Mouse (Mus musculus) E14TG2a.4 (cell line): ENCODE measurements around the gene 4933414I15Rik.

Experiments
- H3K27me3 ChIP-seq: 2 replicates; pipeline ENCODE4 v1.6.1; 2014; ENCODE audit warnings: low read length, control low read depth; ENCODE audit not compliant: insufficient read depth
- H3K36me3 ChIP-seq: 2 replicates; pipeline ENCODE4 v1.6.1; 2014; ENCODE audit warnings: low read length, control low read depth; ENCODE audit not compliant: insufficient read depth
- H3K4me1 ChIP-seq: replicated peaks from 2 replicates; pipeline ENCODE4 v1.6.1; 2014; ENCODE audit warnings: low read depth, low read length, control low read depth
- H3K4me3 ChIP-seq: replicated peaks from 2 replicates; pipeline ENCODE4 v1.5.1; 2014; ENCODE audit warnings: mild to moderate bottlenecking, low read length
- H3K9me3 ChIP-seq: 2 replicates; pipeline ENCODE4 v1.6.1; 2014; ENCODE audit warnings: low read length, control low read depth
- CTCF ChIP-seq: conservative IDR thresholded peaks from 2 replicates; pipeline ENCODE4 v1.5.1; 2014; ENCODE audit warnings: low read length
- NANOG ChIP-seq: IDR thresholded peaks from 2 replicates; pipeline ENCODE4 v1.6.1; 2014; ENCODE audit warnings: borderline replicate concordance, low read length, mixed read lengths
- POU5F1 ChIP-seq: IDR thresholded peaks from 2 replicates; pipeline ENCODE4 v1.6.1; 2014; ENCODE audit warnings: low read length, borderline replicate concordance

Gene 4933414I15Rik

DNA sequence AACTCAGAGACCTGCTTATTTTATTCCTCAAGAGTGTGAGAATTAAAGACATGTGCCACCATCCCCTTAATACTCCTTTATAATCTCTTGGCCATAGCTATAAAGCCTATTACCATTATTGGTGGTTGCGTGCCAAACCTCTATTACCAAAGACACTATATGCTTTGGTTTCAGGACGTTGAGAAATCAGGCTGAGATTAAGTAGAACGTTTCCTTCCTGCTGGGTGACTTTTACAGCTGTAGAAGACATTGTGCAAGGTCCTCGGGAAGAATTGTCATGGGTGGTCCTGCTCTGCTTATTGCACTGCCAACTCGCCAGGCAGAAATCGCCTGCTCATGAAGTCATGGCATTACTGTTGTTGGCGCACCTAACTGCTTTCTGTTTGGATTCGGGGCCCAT, 5.1 kb downstream of the 4933414I15Rik start:
- Histone ChIP-seq H3K9me3 (no peaks in the 10 kb centered on the region), H3K36me3 (no peaks in the 10 kb centered on the region), H3K27me3 (peaks cover 26% of the 10 kb centered on the region), H3K4me1 (peaks cover 4% of the 10 kb centered on the region; the same call in 1 of the 2 replicates), H3K4me3 (no peak overlapping the region)
- TF ChIP-seq CTCF (no peak), NANOG (no peak), POU5F1 (no peak)

DNA sequence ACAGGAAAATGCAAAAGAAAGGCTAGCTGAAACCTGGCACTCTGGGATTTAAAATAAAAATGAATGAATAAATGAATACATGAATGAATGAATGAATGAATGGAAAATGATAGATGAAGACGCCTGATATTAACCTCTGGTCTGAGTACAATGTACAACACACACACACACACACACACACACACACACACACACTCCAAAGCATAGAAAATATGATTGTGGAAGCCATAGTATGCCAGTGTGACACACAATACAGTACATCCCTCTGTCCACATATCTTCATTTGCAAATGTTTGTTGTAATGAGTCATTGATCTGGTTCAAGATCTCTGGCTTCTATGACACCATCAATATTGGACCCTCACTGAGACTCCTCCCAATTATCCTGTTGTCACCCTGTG, 11.5 kb downstream of the 4933414I15Rik start:
- peaks cover 43% of the 10 kb centered on the region for H3K27me3 ChIP-seq
- TF ChIP-seq NANOG: no peak
- no peak for TF ChIP-seq CTCF
- no peak for TF ChIP-seq POU5F1
- no peaks in the 10 kb centered on the region for H3K9me3 ChIP-seq
- H3K4me3 ChIP-seq: no peak overlapping the region
- H3K36me3 ChIP-seq: no peaks in the 10 kb centered on the region
- H3K4me1 ChIP-seq: peaks cover 24% of the 10 kb centered on the region

DNA sequence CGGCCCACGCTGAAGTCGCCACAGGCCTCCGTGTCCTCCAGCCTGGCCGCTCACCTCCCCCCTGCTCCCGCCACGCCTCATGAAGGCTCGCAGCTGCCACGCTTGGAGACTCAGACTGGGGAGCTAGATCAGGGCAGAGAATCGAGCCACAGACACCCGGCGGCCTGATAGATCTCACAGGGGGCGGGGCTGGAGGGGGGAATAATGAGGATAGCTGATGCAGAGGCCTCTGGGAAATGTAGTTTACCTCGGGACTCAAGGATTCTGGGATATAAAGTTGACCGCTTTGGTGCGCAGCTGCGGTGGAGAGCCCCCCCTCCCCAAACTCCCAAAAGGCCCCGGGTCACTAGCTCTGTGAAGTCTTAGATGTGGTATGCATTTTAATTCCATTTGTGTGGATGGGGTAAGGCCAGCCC, 12.1 kb downstream of the 4933414I15Rik start, which contains the start of gene Zfp354b:
Gene Zfp354b, minus strand, starts transcription at position 183 of the 416 bp plus-strand sequence.
- no peaks in the 10 kb centered on the region for H3K9me3 ChIP-seq
- peaks cover 24% of the 10 kb centered on the region for H3K4me1 ChIP-seq
- H3K4me3 ChIP-seq: peak within 1 kb of the TSS; percentile 84
- H3K27me3 ChIP-seq: peaks cover 44% of the 10 kb centered on the region
- no peaks in the 10 kb centered on the region for H3K36me3 ChIP-seq
- TF ChIP-seq NANOG (peak; percentile 17; the same call in 1 of the 2 replicates), POU5F1 (no peak)

DNA sequence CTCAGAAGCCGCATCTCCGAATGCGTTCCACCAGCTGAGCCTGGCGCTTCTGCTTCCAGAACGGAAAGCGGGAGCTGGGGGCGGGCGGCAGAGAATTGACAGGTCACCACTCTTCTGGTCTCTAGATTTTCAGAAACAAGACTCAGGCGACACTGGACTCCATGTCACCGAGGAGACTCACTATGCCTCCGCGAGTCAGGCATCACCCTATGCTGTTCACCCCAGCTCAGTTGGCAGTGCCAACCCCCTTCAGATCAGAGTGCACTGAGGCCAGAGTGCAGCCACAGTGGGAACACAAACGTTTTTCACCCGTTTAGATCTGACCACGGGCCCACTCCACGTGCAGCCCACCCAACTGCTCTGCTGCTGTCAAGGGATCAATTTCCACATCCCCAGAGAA, 12.5 kb downstream of the 4933414I15Rik start:
- no peak for TF ChIP-seq CTCF
- no peak for TF ChIP-seq POU5F1
- Histone ChIP-seq H3K36me3 (no peaks in the 10 kb centered on the region), H3K9me3 (no peaks in the 10 kb centered on the region), H3K4me1 (peaks cover 27% of the 10 kb centered on the region), H3K27me3 (peaks cover 44% of the 10 kb centered on the region), H3K4me3 (peak overlapping the region; percentile 84)

DNA sequence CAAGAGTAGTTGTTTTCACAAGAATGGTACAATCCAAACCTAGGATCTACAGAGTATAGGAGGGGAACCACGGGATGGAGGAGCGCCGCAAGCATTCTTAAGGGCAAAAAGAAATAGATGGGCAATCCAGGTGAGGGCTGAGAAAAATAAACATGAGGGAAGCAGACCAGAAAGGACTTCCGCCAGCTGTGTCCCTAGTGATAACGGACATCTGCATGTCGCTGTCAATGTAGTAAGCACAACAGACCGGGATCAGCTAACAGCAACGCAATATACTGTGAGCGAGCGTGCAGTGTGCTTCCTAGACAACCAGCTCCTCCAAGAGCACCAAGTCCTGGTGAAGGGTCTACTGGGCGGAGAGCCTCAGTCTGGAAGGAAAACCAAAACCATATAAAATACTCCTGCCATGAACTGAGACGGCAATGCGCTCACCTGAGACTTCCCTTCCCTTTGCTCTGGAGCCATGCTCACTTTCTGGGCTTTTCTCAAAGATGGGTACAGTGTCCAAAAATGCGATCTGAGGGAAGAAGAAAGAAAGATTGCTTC, 13.0 kb downstream of the 4933414I15Rik start:
- Histone ChIP-seq H3K9me3 (no peaks in the 10 kb centered on the region), H3K4me1 (peaks cover 32% of the 10 kb centered on the region), H3K4me3 (peak overlapping the region; percentile 84), H3K36me3 (no peaks in the 10 kb centered on the region), H3K27me3 (peaks cover 43% of the 10 kb centered on the region)
- TF ChIP-seq POU5F1 (no peak), CTCF (no peak), NANOG (no peak)

DNA sequence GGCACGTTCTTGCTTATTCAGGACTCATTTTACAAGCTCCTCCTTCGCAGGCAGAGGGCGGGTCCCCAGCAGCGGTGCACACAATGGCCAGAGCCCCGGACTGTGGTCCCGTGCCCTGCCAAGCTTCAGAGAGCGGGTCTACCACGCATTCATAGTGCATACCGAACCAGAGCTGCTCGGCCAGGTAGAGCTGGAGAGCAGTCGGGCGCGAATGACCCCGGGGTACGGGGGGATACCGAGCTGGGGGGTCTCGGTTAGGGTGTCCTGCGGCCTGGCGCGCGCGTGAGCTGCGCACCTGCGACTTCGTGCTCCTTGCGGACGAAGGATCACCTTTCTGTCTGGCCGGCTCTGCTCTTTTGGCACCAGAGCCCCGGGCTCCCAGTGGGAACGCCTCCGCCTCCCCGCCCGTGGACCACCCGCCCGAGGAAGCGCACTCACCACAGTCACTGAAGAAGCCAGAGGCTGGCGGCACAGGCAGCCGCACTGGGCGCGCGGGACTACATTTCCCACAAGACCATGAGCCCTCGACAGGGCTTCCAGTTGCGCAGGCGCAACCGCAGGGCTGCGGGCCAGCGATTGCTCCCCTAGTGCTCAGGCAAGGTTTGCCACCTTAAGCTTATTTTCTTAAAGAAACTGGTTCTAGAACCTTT, 27.8 kb downstream of the 4933414I15Rik start, which contains the start of gene Zfp2:
Gene Zfp2, minus strand, starts transcription at position 495 of the 650 bp plus-strand sequence.
- Histone ChIP-seq H3K27me3 (no peaks in the 10 kb centered on the region), H3K36me3 (peaks cover 18% of the 10 kb centered on the region), H3K4me1 (peaks cover 42% of the 10 kb centered on the region), H3K4me3 (peak within 1 kb of the TSS; percentile 97), H3K9me3 (no peaks in the 10 kb centered on the region)
- TF ChIP-seq CTCF (peak; percentile 33), POU5F1 (no peak), NANOG (no peak)

DNA sequence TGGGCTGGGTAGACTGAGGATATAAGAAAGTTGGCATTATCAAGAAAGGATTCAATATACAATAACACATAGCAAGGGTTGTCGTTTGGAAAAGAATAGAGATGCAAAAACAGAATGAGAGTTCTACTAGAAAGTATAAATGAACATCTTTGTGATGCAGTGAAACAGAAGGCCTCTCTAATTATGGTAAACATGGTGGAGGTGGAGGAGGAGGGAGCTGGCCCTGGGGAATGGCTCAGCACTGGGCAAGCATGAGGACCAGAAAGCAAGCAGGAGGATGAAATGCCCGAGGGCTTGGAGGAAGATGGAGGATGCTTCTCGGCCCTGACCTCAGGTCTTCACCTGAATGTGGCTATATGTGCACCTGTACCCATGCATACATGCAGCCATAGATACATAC, 29.1 kb downstream of the 4933414I15Rik start:
- Histone ChIP-seq H3K9me3 (no peaks in the 10 kb centered on the region), H3K27me3 (no peaks in the 10 kb centered on the region), H3K4me1 (peaks cover 42% of the 10 kb centered on the region), H3K36me3 (peaks cover 31% of the 10 kb centered on the region), H3K4me3 (no peak overlapping the region)
- TF ChIP-seq CTCF (no peak), POU5F1 (no peak), NANOG (no peak)

DNA sequence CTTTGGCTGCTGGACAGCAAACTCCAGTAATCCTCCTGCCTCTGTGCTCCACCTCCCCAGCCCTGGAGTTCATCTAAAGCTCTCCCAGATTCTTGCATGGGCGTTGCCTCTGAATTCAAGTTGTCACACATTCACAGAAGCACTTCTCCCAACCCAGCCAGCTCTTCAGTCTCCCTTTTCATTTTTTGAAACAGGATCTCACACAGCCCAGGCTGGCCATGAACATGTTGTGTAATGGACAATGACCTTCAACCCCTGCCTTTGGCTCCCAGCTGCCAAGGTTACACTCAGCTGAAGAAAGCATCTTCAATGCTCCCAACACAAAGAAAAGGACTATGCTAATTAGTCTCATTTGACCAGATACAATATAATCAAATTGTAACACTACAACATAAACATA, 30.3 kb downstream of the 4933414I15Rik start:
- no peak for TF ChIP-seq POU5F1
- TF ChIP-seq CTCF: no peak
- TF ChIP-seq NANOG: no peak
- no peaks in the 10 kb centered on the region for H3K9me3 ChIP-seq

DNA sequence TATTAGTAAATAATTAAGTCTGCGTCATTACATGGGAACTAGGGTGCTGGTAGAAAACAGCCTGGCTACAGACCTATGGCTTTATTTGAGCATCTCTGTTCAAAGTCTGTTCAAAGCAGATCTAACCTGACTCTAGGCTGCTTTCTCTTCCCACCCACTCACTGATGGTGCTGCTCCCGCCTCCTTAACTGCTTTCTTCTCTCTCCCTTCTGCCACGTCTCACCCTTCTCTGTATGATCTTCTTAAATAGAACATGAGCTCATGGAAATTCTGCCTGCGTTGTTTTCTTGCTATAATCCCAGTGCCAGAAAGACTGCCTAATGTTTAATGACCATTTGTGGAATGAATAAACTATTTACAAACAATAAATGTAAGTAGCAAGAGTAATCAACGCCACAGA, 35.4 kb downstream of the 4933414I15Rik start:
- Histone ChIP-seq H3K27me3 (no peaks in the 10 kb centered on the region), H3K4me1 (peaks cover 5% of the 10 kb centered on the region), H3K4me3 (no peak overlapping the region), H3K36me3 (peaks cover 79% of the 10 kb centered on the region), H3K9me3 (no peaks in the 10 kb centered on the region)
- TF ChIP-seq POU5F1: no peak
- no peak for TF ChIP-seq CTCF
- TF ChIP-seq NANOG: no peak

More for the DNA sequence above, 30.3 kb downstream of the 4933414I15Rik start:
- Histone ChIP-seq H3K36me3 (peaks cover 39% of the 10 kb centered on the region), H3K4me1 (peaks cover 42% of the 10 kb centered on the region), H3K27me3 (no peaks in the 10 kb centered on the region), H3K4me3 (no peak overlapping the region)
